Comparison of ENCODE assay signal across 15 mouse cellular contexts in genomic region chr14:62871932-62872331, GRCm38 (mm10). TPM values are rescaled to one million over a fixed set of nuclear protein-coding genes. Genes with fewer than 3 reads are reported as not detected.
DNase-seq lines count a peak whose midpoint lies in the region; ATAC-seq and TF ChIP-seq lines count a peak whose summit lies in the region.
"Had no signal": no experiment of that assay in that cellular context is flagged by ENCODE, and none has a peak within 500 bp of the region (broad histone marks: within the 10 kb centered on the region; RNA-seq: fewer than 3 reads in every experiment).

No protein-coding gene starts in this region.

- no peak for ATAC-seq in heart, embryonic 12.5 days (ENCODE audit: insufficient number of reproducible peaks, low FRiP score)
- ATAC-seq: forebrain, embryonic 13.5 days; intestine, embryonic 16.5 days had no signal

- H3K4me3 ChIP-seq in liver, adult 2 months (ENCODE audit: insufficient read depth, low read depth, low read length), result no peak overlapping the region
- no peak overlapping the region for H3K4me3 ChIP-seq in heart, embryonic 12.5 days
- H3K4me3 ChIP-seq in myocyte, result no peak overlapping the region
- H3K4me3 ChIP-seq: forebrain, embryonic 13.5 days; hindbrain, embryonic 12.5 days; neural tube, embryonic 13.5 days had no signal

- H3K79me2 ChIP-seq in liver, adult 2 months (ENCODE audit: control insufficient read depth, insufficient read depth, low read length), result peaks cover 31% of the 10 kb centered on the region
- peaks cover 25% of the 10 kb centered on the region for H3K79me2 ChIP-seq in myocyte (ENCODE audit: control insufficient read depth, insufficient read depth)

- 13% methylated on average over 2 of the region's 2 CpGs for WGBS in liver, adult 2 months
- WGBS in heart, embryonic 12.5 days, result 64% methylated on average over 2 of the region's 2 CpGs

- H3ac ChIP-seq in myocyte (ENCODE audit: control insufficient read depth, insufficient read length), result no peak overlapping the region

- H3K9ac ChIP-seq in liver, adult 2 months (ENCODE audit: low read depth, low read length), result no peak overlapping the region
- H3K9ac ChIP-seq in heart, embryonic 12.5 days, result no peak overlapping the region
- H3K9ac ChIP-seq: forebrain, embryonic 13.5 days; hindbrain, embryonic 12.5 days; neural tube, embryonic 13.5 days had no signal

- no peaks in the 10 kb centered on the region for H3K27me3 ChIP-seq in liver, adult 2 months (ENCODE audit: control insufficient read depth, insufficient read depth, low read length)
- no peaks in the 10 kb centered on the region for H3K27me3 ChIP-seq in heart, embryonic 12.5 days (replicated peaks)
- no peaks in the 10 kb centered on the region for H3K27me3 ChIP-seq in myocyte (ENCODE audit: control insufficient read depth, insufficient read depth, insufficient read length)
- H3K27me3 ChIP-seq: forebrain, embryonic 13.5 days; hindbrain, embryonic 12.5 days; neural tube, embryonic 13.5 days had no signal

- no peak for TF ChIP-seq CTCF in liver, adult 2 months (IDR thresholded peaks at IDR 0.05; ENCODE audit: low read depth, low read length)

- peak; percentile 61 for DNase-seq in liver, adult 2 months (ENCODE audit: extremely low read depth, low read depth, low spot score)
- DNase-seq in liver, result no peak
- peak; percentile 18 for DNase-seq in ZHBTc4 (ENCODE audit: low read depth, low spot score)
- no peak for DNase-seq in right cerebral cortex, postnatal 36 days (ENCODE audit: low spot score in 2 of 2)
- no peak for DNase-seq in B cell, adult 2 months
- DNase-seq: cerebellum, postnatal 36 days; kidney, postnatal 14 days; lung, postnatal 36 days; midbrain, embryonic 14.5 days had no signal

- no peak for TF ChIP-seq POLR2A in liver, adult 2 months (IDR thresholded peaks at IDR 0.05; ENCODE audit: extremely low read depth, insufficient read depth, low read length)
- TF ChIP-seq POLR2A in myocyte (IDR thresholded peaks at IDR 0.05; ENCODE audit: insufficient read length, low read depth), result no peak

- no peaks in the 10 kb centered on the region for H3K36me3 ChIP-seq in liver, adult 2 months (ENCODE audit: control insufficient read depth, insufficient read depth, low read length)
- peaks cover 9% of the 10 kb centered on the region; the same call in 1 of the 2 replicates for H3K36me3 ChIP-seq in heart, embryonic 12.5 days
- no peaks in the 10 kb centered on the region for H3K36me3 ChIP-seq in myocyte (ENCODE audit: control insufficient read depth, insufficient read depth)

- peaks cover 11% of the 10 kb centered on the region for H3K9me3 ChIP-seq in heart, embryonic 12.5 days (replicated peaks)
- H3K9me3 ChIP-seq: hindbrain, embryonic 12.5 days had no signal

- peaks cover 10% of the 10 kb centered on the region for H3K4me1 ChIP-seq in liver, adult 2 months (ENCODE audit: control insufficient read depth, insufficient read depth, low read length)
- H3K4me1 ChIP-seq in heart, embryonic 12.5 days (replicated peaks), result peaks cover 26% of the 10 kb centered on the region

- no peak overlapping the region for H3K4me2 ChIP-seq in heart, embryonic 12.5 days
- H3K4me2 ChIP-seq in myocyte (ENCODE audit: low read depth), result peak overlapping the region; percentile 36
- H3K4me2 ChIP-seq: forebrain, embryonic 13.5 days; hindbrain, embryonic 12.5 days; neural tube, embryonic 13.5 days had no signal

- no peak overlapping the region for H3K27ac ChIP-seq in liver, adult 2 months (replicated peaks; ENCODE audit: insufficient read depth, low read depth, low read length)
- peak overlapping the region; percentile 45; the same call in 1 of the 2 replicates for H3K27ac ChIP-seq in heart, embryonic 12.5 days (ENCODE audit: poor library complexity, severe bottlenecking)
- H3K27ac ChIP-seq: forebrain, embryonic 13.5 days; hindbrain, embryonic 12.5 days; neural tube, embryonic 13.5 days had no signal

TF ChIP-seq in myocyte, 11 proteins besides CTCF, POLR2A, EP300 and RAD21:
- TF ChIP-seq TCF3 (IDR thresholded peaks at IDR 0.05; ENCODE audit: insufficient read length, low read depth), result no peak
- TF ChIP-seq REST (IDR thresholded peaks at IDR 0.05; ENCODE audit: insufficient read depth, insufficient read length), result no peak
- no peak for TF ChIP-seq MYOD1 (IDR thresholded peaks at IDR 0.05; ENCODE audit: control insufficient read depth in 1 of 3, insufficient read length in 2 of 3, low read depth in 2 of 3)
- TF ChIP-seq MYOG (IDR thresholded peaks at IDR 0.05; ENCODE audit: control insufficient read depth in 1 of 3, insufficient read depth in 1 of 3, insufficient read length in 2 of 3, low read depth in 2 of 3), result no peak
- TF ChIP-seq USF1 (IDR thresholded peaks at IDR 0.05; ENCODE audit: low read depth), result peak; percentile 87
- peak; percentile 27; the same call in 1 of the 2 replicates for TF ChIP-seq CEBPB (IDR thresholded peaks at IDR 0.05; ENCODE audit: insufficient read depth, poor library complexity, severe bottlenecking)

RNA-seq across cellular contexts. Expression of gene Wdfy2, which starts 34.5 kb away (rescaled TPM):
- total RNA-seq in liver, adult 2 months (2014; rRNA removed), result 10.7 and 11.5 TPM in 2 replicates
- polyA plus RNA-seq in liver, adult 2 months (2012; rRNA removed), result 4.8 and 6.1 TPM in 2 replicates
- polyA plus RNA-seq in heart, embryonic 12.5 days (2016; fragmentation: Nextera tagmentation; extraction: Ambion mirVana), result 8.8 and 8.9 TPM in 2 replicates
- 4.4 TPM for polyA plus RNA-seq in myocyte (2012; fragmentation: generic; extraction: Trizol)

Comparison
In these comparisons a context has a peak if more than half of its experiments do, and no peak if none do; other contexts are left out.
1. DNase-seq: peak in liver, adult 2 months (single experiment) and ZHBTc4 (single experiment); none in liver (single experiment), right cerebral cortex, postnatal 36 days (0 of 2) and B cell, adult 2 months (0 of 2).